Mouse (Mus musculus) liver, embryonic 13.5 days (tissue): ENCODE results near the gene Ndufb3. TPM values are rescaled to one million over a fixed set of nuclear protein-coding genes. Genes with fewer than 3 reads are reported as not detected.
"Not testable (repeated sequence)": the region's sequence is repeated elsewhere in the genome, so short reads cannot be mapped to it uniquely, and the experiment has no call there.

ENCODE experiments used
- ATAC-seq: fragments of 200-750 bp; cut with Nextera tagmentation; 2 replicates; pipeline ENCODE4 v1.8.0; 2017; ENCODE audit warnings: low read depth, mild to moderate bottlenecking, moderate number of reproducible peaks, moderate library complexity
- DNase-seq: peaks from one replicate; pipeline ENCODE4 v3.0.0; 2022
- H3K27ac ChIP-seq: fragments of 300-500 bp; sonication (generic); 2 replicates; pipeline ENCODE4 v1.5.1; 2015; ENCODE audit warnings: moderate library complexity, mild to moderate bottlenecking, inconsistent platforms
- H3K27me3 ChIP-seq: fragments of 300-500 bp; sonication (generic); 2 replicates; pipeline ENCODE4 v1.6.1; 2015; ENCODE audit warnings: mild to moderate bottlenecking, inconsistent platforms
- H3K36me3 ChIP-seq: fragments of 300-500 bp; sonication (generic); 2 replicates; pipeline ENCODE4 v1.6.1; 2015; ENCODE audit warnings: mild to moderate bottlenecking, inconsistent platforms
- H3K4me1 ChIP-seq: fragments of 300-500 bp; sonication (generic); replicated peaks from 2 replicates; pipeline ENCODE4 v1.6.1; 2015; ENCODE audit warnings: inconsistent platforms
- H3K4me2 ChIP-seq: fragments of 300-500 bp; sonication (generic); 2 replicates; pipeline ENCODE4 v1.6.1; 2015; ENCODE audit warnings: inconsistent platforms, mild to moderate bottlenecking, moderate library complexity
- H3K4me3 ChIP-seq: fragments of 300-500 bp; sonication (generic); replicated peaks from 2 replicates; pipeline ENCODE4 v1.5.1; 2015; ENCODE audit warnings: mild to moderate bottlenecking, inconsistent platforms
- H3K9ac ChIP-seq: fragments of 300-500 bp; sonication (generic); 2 replicates; pipeline ENCODE4 v1.6.1; 2015; ENCODE audit warnings: mild to moderate bottlenecking, inconsistent platforms
- H3K9me3 ChIP-seq: fragments of 300-500 bp; sonication (generic); replicated peaks from 2 replicates; pipeline ENCODE4 v1.6.1; 2016; ENCODE audit warnings: inconsistent platforms
- WGBS: fragments of 180-500 bp; shearing (Covaris S2); methylation state at CpG from one replicate; pipeline ENCODE4 v1.1.7; 2015; ENCODE audit not compliant: insufficient replicate concordance; 5-methylcytosine and 5-hydroxymethylcytosine counted together
- polyA plus RNA-seq: library from polyadenylated mRNA; unstranded; fragments of >200 nt; fragmentation: Nextera tagmentation; extraction: Ambion mirVana; gene quantifications from 2 replicates; pipeline ENCODE4 v1.2.1, GENCODE M21; 2015

The Ndufb3 gene
- polyA plus RNA-seq, 1 experiment from 2014 or later: 127 TPM

DNA sequence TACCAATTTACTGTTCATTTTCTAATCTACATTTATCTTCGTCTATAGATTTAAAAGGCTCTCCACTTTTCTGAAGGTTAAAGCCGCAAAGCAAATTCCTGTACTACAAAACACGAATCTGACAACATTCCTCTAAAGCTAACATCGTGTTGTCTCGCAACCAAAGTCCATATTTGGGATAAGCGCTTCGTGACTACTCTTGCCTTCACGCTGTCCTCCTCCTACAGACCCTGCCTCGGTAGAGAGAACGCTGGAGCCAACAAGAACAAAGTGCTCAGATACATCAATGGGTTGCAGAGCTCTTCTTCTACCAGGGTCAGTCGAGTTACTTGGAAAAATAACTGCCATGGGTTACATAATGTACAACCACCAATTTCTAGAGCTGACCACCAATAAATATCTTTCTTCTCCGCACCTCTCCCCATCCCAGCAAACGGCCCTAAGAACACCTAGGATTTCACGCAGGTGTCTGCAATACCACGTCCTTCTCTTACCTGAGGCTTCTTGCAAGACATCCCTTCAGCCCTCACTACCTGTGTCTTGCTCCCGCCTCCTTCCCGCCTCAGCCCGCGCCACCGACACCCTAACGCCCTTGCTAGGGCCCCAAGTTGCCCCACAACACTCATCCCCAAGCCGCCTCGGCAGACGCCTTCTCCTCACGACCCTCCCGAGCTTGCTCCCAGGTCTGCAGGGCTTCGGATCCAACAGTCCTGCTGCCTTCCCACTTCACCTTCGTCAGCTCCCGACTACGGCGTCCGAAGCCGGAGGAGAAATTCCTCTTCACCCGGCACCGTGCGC lies 612 bp upstream of the Ndufb3 start:
- peak overlapping the region; percentile 94 for H3K4me3 ChIP-seq
- no peak for DNase-seq
- no peaks in the 10 kb centered on the region for H3K9me3 ChIP-seq
- H3K27me3 ChIP-seq: no peaks in the 10 kb centered on the region
- peak overlapping the region; percentile 92 for H3K9ac ChIP-seq
- peak overlapping the region; percentile 87 for H3K4me2 ChIP-seq
- H3K36me3 ChIP-seq: no peaks in the 10 kb centered on the region
- peak; percentile 64 for ATAC-seq
- WGBS: 3% methylated on average over 35 of the region's 36 CpGs
- peak overlapping the region; percentile 59 for H3K27ac ChIP-seq
- H3K4me1 ChIP-seq: peaks cover 15% of the 10 kb centered on the region

DNA sequence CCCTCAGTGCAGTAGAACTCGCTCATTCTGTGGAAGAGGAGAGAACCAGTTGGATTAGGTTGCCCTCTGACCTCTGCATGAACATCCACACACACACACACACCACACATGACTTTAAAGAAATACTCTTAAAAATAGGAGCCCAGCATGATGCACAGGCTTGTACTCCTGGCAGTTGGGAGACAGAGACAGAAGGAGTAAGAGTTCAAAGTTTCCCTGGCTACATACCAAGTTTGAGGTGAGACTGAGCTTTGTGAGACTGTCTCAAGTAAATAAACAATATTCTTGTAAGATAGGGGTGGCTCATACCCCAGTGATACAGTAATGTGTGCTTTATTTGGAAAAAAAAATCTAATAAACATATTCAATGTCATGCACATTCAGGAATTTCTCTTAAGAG lies 1.3 kb downstream of the Ndufb3 start:
- ATAC-seq (no peak), DNase-seq (no peak)
- Histone ChIP-seq H3K9ac (peak overlapping the region; percentile 92), H3K27me3 (no peaks in the 10 kb centered on the region), H3K27ac (no peak overlapping the region), H3K4me1 (peaks cover 15% of the 10 kb centered on the region), H3K4me3 (peak overlapping the region; percentile 94), H3K4me2 (peak overlapping the region; percentile 64), H3K36me3 (peaks cover 9% of the 10 kb centered on the region), H3K9me3 (no peaks in the 10 kb centered on the region)
- WGBS: 71% methylated on average over 1 of the region's 1 CpGs

DNA sequence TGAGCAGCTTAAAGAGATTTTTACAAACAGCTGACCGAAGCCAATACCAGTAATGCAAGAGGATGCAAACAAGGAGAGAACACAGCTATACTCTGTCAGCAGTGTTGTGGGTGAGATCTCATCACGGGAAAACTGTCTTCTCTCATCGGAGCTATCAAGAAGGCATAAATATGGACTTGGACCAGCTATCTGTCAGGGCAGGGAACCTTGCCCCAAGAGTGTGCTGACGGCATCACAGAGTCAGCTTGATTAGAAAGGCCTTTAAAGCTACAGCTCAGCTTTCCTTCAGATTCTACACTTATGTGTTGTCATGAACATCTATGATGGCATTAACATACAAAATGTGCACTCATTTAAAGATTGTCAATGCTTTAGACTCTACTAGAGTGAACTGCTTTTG lies 16.5 kb downstream of the Ndufb3 start:
- no peak overlapping the region for H3K27ac ChIP-seq
- no peak for DNase-seq
- WGBS: 66% methylated on average over 4 of the region's 4 CpGs

DNA sequence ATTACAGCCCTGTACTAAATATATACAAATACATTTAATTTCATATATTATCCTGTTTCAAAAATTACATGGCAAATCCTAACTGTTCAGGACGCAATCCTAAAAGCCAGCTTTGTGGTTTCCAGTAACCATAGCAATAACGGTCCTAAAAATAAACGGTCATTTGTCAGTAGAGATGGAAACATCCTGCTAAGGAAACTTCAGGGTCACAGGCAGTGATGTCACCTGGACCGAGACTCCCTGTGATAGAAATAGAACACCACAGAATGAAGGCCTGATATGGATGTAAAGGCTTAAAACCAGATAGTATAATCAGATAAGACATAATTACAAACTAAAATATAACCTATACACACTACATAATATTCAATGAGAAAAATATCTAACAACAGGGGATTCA lies 17.6 kb downstream of the Ndufb3 start:
- Histone ChIP-seq H3K36me3 (no peaks in the 10 kb centered on the region), H3K4me1 (no peaks in the 10 kb centered on the region), H3K9ac (no peak overlapping the region), H3K27ac (no peak overlapping the region), H3K9me3 (no peaks in the 10 kb centered on the region), H3K4me2 (no peak overlapping the region), H3K27me3 (no peaks in the 10 kb centered on the region), H3K4me3 (no peak overlapping the region)
- 18% methylated on average over 4 of the region's 4 CpGs for WGBS
- no peak for DNase-seq
- ATAC-seq: no peak

More for the DNA sequence above, 16.5 kb downstream of the Ndufb3 start:
- no peak overlapping the region for H3K9ac ChIP-seq
- no peaks in the 10 kb centered on the region for H3K27me3 ChIP-seq
- no peak overlapping the region for H3K4me2 ChIP-seq
- no peaks in the 10 kb centered on the region for H3K9me3 ChIP-seq
- H3K4me1 ChIP-seq: no peaks in the 10 kb centered on the region
- no peaks in the 10 kb centered on the region for H3K36me3 ChIP-seq
- H3K4me3 ChIP-seq: no peak overlapping the region
- ATAC-seq: no peak

DNA sequence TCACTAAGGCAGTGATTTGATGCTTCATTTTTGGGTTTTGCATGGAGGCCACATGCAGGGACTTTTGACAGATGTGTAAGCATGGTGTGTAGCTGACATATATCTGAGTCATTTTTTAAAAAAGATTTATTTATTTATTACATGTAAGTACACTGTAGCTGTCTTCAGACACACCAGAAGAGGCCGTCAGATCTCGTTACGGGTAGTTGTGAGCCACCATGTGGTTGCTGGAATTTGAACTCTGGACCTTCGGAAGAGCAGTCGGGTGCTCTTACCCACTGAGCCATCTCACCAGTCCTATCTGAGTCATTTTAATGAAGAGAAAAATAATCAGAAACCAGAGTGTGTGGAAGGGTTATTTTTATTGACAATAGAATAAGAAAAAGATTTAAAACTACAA lies 23.4 kb downstream of the Ndufb3 start:
- H3K9ac ChIP-seq, H3K4me1 ChIP-seq, H3K36me3 ChIP-seq, H3K4me2 ChIP-seq, H3K27me3 ChIP-seq, H3K27ac ChIP-seq, ATAC-seq, H3K4me3 ChIP-seq, DNase-seq, H3K9me3 ChIP-seq: not testable (repeated sequence)
- 71% methylated on average over 5 of the region's 5 CpGs for WGBS

DNA sequence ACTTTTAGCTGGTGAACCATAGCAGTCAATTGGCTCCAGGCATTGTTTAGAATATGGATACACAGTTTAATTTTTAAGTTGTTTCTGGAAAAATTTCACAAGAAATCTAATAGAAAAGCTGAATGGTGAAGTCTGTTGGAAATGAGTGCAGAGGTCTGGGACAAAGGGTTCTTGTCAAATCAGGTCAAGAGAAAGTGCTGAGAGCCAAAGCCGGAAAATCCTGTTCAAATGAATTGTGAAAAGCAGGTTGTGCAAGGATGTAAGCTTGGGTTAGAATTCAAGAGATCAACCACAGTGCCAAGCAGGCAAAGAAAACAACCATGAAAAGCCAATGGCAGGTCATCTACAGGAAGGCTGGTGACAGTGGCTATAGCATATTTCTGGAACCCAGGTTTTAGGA lies 24.0 kb downstream of the Ndufb3 start:
- DNase-seq (no peak), ATAC-seq (no peak)
- Histone ChIP-seq H3K9me3 (no peaks in the 10 kb centered on the region), H3K4me3 (no peak overlapping the region), H3K4me2 (no peak overlapping the region), H3K9ac (no peak overlapping the region), H3K27ac (no peak overlapping the region), H3K36me3 (no peaks in the 10 kb centered on the region), H3K27me3 (no peaks in the 10 kb centered on the region), H3K4me1 (no peaks in the 10 kb centered on the region)
- 71% methylated on average over 1 of the region's 1 CpGs for WGBS

DNA sequence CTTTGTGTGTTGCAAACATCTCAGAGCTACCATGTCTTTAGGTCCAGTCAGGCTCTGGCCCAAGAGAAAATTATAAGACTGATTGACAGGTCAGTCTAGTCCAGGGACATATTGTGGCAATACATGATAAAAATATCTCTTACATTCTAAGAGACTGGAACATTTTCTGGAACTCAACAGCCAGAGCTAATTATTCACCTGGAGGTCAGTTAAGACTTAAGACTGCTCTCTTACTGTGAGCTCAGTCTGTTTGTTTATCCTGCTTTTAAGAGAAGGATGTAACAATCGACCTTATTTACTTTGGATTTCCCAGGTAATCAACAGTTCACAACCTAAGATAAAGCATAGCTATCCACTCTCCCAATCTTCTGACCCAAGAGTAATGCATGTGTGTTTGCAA lies 24.4 kb downstream of the Ndufb3 start:
- Histone ChIP-seq H3K4me1 (no peaks in the 10 kb centered on the region), H3K27ac (no peak overlapping the region), H3K4me3 (no peak overlapping the region), H3K4me2 (no peak overlapping the region), H3K9ac (no peak overlapping the region), H3K9me3 (no peaks in the 10 kb centered on the region), H3K27me3 (no peaks in the 10 kb centered on the region), H3K36me3 (no peaks in the 10 kb centered on the region)
- WGBS: 6% methylated on average over 1 of the region's 1 CpGs
- ATAC-seq (no peak), DNase-seq (no peak)

DNA sequence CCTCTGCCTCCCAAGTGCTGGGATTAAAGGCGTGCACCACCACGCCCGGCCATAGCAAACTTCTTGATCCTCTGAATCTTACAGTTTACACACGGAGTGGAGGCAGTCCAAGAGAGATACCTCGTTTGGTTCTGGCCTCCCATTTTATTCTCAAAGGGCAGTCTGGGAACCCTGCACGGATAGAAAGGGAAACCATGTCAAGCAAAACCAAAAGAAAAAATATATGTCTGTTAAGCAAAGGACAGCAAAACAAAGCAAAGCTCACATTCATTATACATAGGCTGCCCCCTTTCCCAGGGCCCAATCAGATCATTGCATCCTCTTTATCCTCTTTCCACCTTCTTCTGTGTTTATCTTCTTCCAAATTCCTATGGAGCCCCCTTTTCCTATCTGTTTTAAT lies 27.6 kb downstream of the Ndufb3 start:
- Histone ChIP-seq H3K4me2 (no peak overlapping the region), H3K27ac (no peak overlapping the region), H3K27me3 (no peaks in the 10 kb centered on the region), H3K4me1 (no peaks in the 10 kb centered on the region), H3K36me3 (no peaks in the 10 kb centered on the region), H3K4me3 (no peak overlapping the region), H3K9ac (no peak overlapping the region), H3K9me3 (no peaks in the 10 kb centered on the region)
- 63% methylated on average over 6 of the region's 6 CpGs for WGBS
- DNase-seq: no peak
- no peak for ATAC-seq

DNA sequence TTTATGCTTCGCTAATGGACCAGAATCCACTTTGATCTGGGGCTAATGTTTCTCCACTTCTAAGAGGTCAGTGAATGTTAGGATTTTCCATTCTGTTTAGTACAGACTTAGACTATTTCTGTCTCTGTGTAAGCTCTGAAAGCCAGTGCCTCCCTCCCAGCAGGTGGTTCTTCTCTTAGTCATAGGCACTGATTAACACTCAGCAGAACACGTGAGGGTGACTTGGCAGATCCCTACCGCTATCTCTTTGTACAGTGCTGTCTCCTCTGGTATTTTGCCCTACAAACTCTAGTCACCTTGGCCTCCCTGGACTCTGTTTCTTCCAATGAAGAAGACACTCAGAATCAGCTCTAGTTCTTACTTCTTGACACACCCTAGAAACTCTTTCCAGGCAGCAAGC lies 28.2 kb downstream of the Ndufb3 start:
- ATAC-seq: no peak
- Histone ChIP-seq H3K4me2 (no peak overlapping the region), H3K9me3 (no peaks in the 10 kb centered on the region), H3K27ac (no peak overlapping the region), H3K4me3 (no peak overlapping the region), H3K9ac (no peak overlapping the region), H3K4me1 (no peaks in the 10 kb centered on the region), H3K27me3 (no peaks in the 10 kb centered on the region), H3K36me3 (no peaks in the 10 kb centered on the region)
- WGBS: 60% methylated on average over 3 of the region's 3 CpGs
- no peak for DNase-seq

DNA sequence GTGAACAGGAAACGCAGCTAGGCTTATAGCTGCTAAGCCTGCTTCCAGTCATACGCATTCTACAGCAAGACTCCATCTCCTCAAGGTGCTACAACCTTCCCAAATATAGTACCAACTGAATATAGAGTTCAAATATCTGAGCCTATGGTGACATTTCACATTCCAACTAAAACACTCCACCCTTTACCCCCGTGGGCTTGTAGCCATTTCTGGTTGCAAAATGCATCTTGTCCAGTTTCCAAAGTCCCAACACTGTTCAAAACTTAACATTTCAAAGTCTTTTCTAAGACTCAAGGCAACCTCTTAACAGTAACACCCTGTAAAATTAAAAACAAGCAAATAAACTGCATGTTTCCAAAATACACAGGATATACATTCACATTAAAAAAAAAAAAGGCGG lies 29.0 kb downstream of the Ndufb3 start:
- Histone ChIP-seq H3K36me3 (no peaks in the 10 kb centered on the region), H3K27me3 (no peaks in the 10 kb centered on the region), H3K9me3 (no peaks in the 10 kb centered on the region), H3K4me3 (no peak overlapping the region), H3K9ac (no peak overlapping the region), H3K27ac (no peak overlapping the region), H3K4me1 (no peaks in the 10 kb centered on the region), H3K4me2 (no peak overlapping the region)
- no peak for DNase-seq
- WGBS: 69% methylated on average over 4 of the region's 4 CpGs
- ATAC-seq: no peak

DNA sequence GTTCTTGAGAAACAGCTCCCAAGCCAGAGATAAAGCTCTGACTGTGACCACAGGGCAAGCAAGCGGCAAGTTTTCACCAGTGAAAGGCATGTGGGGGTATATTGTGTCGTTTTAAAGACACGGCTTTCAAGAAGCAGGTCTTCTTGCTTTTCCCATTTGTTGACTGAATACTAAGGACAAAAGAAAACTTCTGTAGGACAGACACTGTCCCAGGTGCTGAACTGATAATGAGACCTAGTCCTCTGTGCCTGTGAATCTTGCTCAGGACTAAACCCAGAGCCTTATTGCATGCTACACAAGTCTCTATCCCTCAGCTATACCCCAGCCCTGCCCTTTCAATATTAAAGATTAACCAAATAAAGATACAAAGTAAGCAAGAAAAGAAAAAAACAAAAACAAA lies 30.0 kb downstream of the Ndufb3 start:
- Histone ChIP-seq H3K4me2 (no peak overlapping the region), H3K9ac (no peak overlapping the region), H3K36me3 (no peaks in the 10 kb centered on the region), H3K27ac (no peak overlapping the region), H3K4me3 (no peak overlapping the region), H3K27me3 (no peaks in the 10 kb centered on the region), H3K4me1 (no peaks in the 10 kb centered on the region), H3K9me3 (no peaks in the 10 kb centered on the region)
- WGBS: 41% methylated on average over 3 of the region's 3 CpGs
- DNase-seq: no peak
- no peak for ATAC-seq

DNA sequence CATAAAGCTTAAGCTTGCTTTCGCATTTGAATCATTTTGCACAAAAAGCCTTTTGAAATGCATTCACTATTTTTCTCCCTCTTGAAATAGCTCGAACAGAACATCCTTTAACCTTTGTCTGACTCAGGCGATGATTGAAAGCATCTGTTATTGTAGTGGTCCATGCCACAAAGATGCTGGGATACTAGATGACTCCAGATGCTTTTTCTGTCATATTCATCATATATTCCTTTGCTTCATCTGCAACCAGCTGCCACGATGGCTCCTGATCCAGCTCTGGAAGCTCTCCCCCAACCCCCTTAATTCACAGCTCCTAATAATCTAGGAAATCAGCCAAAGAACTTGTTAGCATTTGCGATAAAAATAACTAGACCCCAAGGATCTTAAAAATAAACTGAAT lies 30.9 kb downstream of the Ndufb3 start:
- WGBS: 63% methylated on average over 5 of the region's 5 CpGs
- no peak overlapping the region for H3K4me3 ChIP-seq
- no peaks in the 10 kb centered on the region for H3K27me3 ChIP-seq
- ATAC-seq (no peak), DNase-seq (no peak)
- H3K36me3 ChIP-seq: no peaks in the 10 kb centered on the region
- H3K9ac ChIP-seq: no peak overlapping the region
- no peaks in the 10 kb centered on the region for H3K4me1 ChIP-seq
- H3K27ac ChIP-seq: no peak overlapping the region
- H3K9me3 ChIP-seq: no peaks in the 10 kb centered on the region
- no peak overlapping the region for H3K4me2 ChIP-seq
